Comparison of ENCODE assay signal across 8 mouse cellular contexts in the genomic region with DNA sequence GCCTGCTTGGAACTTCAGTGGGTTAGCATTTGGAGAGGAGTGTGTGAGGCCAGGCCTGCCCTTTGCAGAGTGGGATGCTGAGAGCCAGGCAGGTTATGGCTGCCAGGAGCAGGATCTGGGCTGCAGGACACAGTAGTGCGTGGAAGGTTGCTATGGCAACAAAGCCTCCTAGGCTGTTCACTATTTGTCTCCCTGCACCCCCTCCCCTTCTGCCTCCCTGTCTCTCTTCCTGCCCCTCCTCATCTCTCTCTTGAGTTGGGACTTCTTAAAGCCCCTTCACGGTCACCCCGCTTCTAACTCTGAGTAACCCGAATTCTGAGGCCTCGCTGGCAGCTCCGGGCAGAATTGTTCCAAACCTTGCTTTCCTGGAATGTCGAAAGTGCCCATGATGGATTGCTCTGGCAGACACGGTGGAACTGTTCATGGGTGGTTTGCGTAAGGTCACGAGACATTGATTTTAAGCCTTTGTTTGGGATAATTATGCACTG. TPM values are rescaled to one million over a fixed set of nuclear protein-coding genes. Genes with fewer than 3 reads are reported as not detected.
DNase-seq lines count a peak whose midpoint lies in the region; ATAC-seq and TF ChIP-seq lines count a peak whose summit lies in the region.

No protein-coding gene starts in this region.

- peaks cover 7% of the 10 kb centered on the region for H3K4me1 ChIP-seq in midbrain, embryonic 15.5 days
- H3K4me1 ChIP-seq in liver, embryonic 12.5 days = 0 out of 2 replicates have a peak, but pooled peaks cover 7% of the 10 kb centered on the region

- TF ChIP-seq CTCF in layer of hippocampus, adult 2 months (conservative IDR thresholded peaks at IDR 0.05) = no peak

- peak overlapping the region; percentile 45 for H3K4me2 ChIP-seq in midbrain, embryonic 15.5 days
- no peak overlapping the region for H3K4me2 ChIP-seq in liver, embryonic 12.5 days

- H3K9ac ChIP-seq in midbrain, embryonic 15.5 days = no peak overlapping the region
- H3K9ac ChIP-seq in liver, embryonic 12.5 days = no peak overlapping the region

- peak; percentile 50; the same call in 1 of the 2 replicates for ATAC-seq in frontal cortex, adult (ENCODE audit: low TSS enrichment)
- peak; percentile 94 for ATAC-seq in midbrain, embryonic 15.5 days (replicated peaks)
- ATAC-seq in liver, embryonic 12.5 days = no peak

- WGBS in midbrain, embryonic 15.5 days = 14% methylated on average over 10 of the region's 10 CpGs
- WGBS in liver, embryonic 12.5 days (ENCODE audit: insufficient replicate concordance) = 59% methylated on average over 10 of the region's 10 CpGs

- H3K4me3 ChIP-seq in layer of hippocampus, adult 2 months = no peak overlapping the region
- peak overlapping the region; percentile 18; the same call in 1 of the 2 replicates for H3K4me3 ChIP-seq in midbrain, embryonic 15.5 days
- H3K4me3 ChIP-seq in liver, embryonic 12.5 days = no peak overlapping the region

- no peaks in the 10 kb centered on the region for H3K27me3 ChIP-seq in midbrain, embryonic 15.5 days (replicated peaks)
- no peaks in the 10 kb centered on the region for H3K27me3 ChIP-seq in liver, embryonic 12.5 days (replicated peaks)

- no peaks in the 10 kb centered on the region for H3K36me3 ChIP-seq in midbrain, embryonic 15.5 days (replicated peaks)
- H3K36me3 ChIP-seq in liver, embryonic 12.5 days = no peaks in the 10 kb centered on the region

- no peaks in the 10 kb centered on the region for H3K9me3 ChIP-seq in midbrain, embryonic 15.5 days
- H3K9me3 ChIP-seq in liver, embryonic 12.5 days (replicated peaks) = no peaks in the 10 kb centered on the region

- DNase-seq in frontal cortex, postnatal 36 days (ENCODE audit: low spot score in 2 of 2) = no peak
- peak; percentile 80 for DNase-seq in adrenal gland, postnatal 14 days
- peak; percentile 79 for DNase-seq in forelimb bud, embryonic 11.5 days (ENCODE audit: low read depth, low spot score)
- peak; percentile 39 to 44 for DNase-seq in layer of hippocampus, adult 2 months (ENCODE audit: low spot score in 2 of 2)
- no peak for DNase-seq in spleen, postnatal 36 days (ENCODE audit: low spot score in 2 of 2)

- H3K27ac ChIP-seq in layer of hippocampus, adult 2 months = no peak overlapping the region
- peak overlapping the region; percentile 67 for H3K27ac ChIP-seq in midbrain, embryonic 15.5 days
- H3K27ac ChIP-seq in liver, embryonic 12.5 days = no peak overlapping the region

RNA-seq across cellular contexts. Expression of a gene that starts 19.0 kb away (rescaled TPM):
- total RNA-seq in adrenal gland, postnatal 14 days (2021) = not detected in 2 replicates
- total RNA-seq in layer of hippocampus, adult 2 months (2021) = under 1 TPM in 1 of 2 experiments, not detected in 1; 0.34 TPM
- 0.17 and 0.32 TPM in 2 replicates for polyA plus RNA-seq in midbrain, embryonic 15.5 days (2015; fragmentation: Nextera tagmentation; extraction: Ambion mirVana)
- polyA plus RNA-seq in liver, embryonic 12.5 days (2016; fragmentation: Nextera tagmentation; extraction: Ambion mirVana) = not detected in 2 replicates

RNA-seq across cellular contexts. Expression of a gene that starts 27.6 kb away (rescaled TPM):
- total RNA-seq in adrenal gland, postnatal 14 days (2021) = 72.4 and 75.7 TPM in 2 replicates
- 10 to 100 TPM; 57.2 to 58.1 TPM for total RNA-seq in layer of hippocampus, adult 2 months (2021)
- polyA plus RNA-seq in midbrain, embryonic 15.5 days (2015; fragmentation: Nextera tagmentation; extraction: Ambion mirVana) = 196 and 201 TPM in 2 replicates
- polyA plus RNA-seq in liver, embryonic 12.5 days (2016; fragmentation: Nextera tagmentation; extraction: Ambion mirVana) = 104 and 110 TPM in 2 replicates

Comparison
In these comparisons a context has a peak if more than half of its experiments do, and no peak if none do; other contexts are left out.
1. DNase-seq: peak in adrenal gland, postnatal 14 days (single experiment), forelimb bud, embryonic 11.5 days (single experiment) and layer of hippocampus, adult 2 months (2 of 2); none in frontal cortex, postnatal 36 days (0 of 2) and spleen, postnatal 36 days (0 of 2).